Mouse (Mus musculus) midbrain, embryonic 15.5 days (tissue): ENCODE measurements at regions not wholly inside any gene's neighbourhood (a gene's known extent, or its start where the extent isn't known, plus 50 kb on each side); places are given as distances from the start of the nearest gene placed in this dataset.

ENCODE experiments used
- ATAC-seq: fragments of 200-750 bp; cut with Nextera tagmentation; replicated peaks from 2 replicates; pipeline ENCODE4 v1.8.0; 2017; ENCODE audit warnings: moderate TSS enrichment
- H3K27ac ChIP-seq: fragments of 300-500 bp; sonication (generic); 2 replicates; pipeline ENCODE4 v1.5.1; 2015; ENCODE audit warnings: mild to moderate bottlenecking, inconsistent platforms
- H3K27me3 ChIP-seq: fragments of 300-500 bp; sonication (generic); replicated peaks from 2 replicates; pipeline ENCODE4 v1.6.1; 2015; ENCODE audit warnings: inconsistent platforms
- H3K36me3 ChIP-seq: fragments of 300-500 bp; sonication (generic); replicated peaks from 2 replicates; pipeline ENCODE4 v1.6.1; 2015; ENCODE audit warnings: inconsistent platforms
- H3K4me1 ChIP-seq: fragments of 300-500 bp; sonication (generic); 2 replicates; pipeline ENCODE4 v1.6.1; 2015; ENCODE audit warnings: inconsistent platforms
- H3K4me2 ChIP-seq: fragments of 300-500 bp; sonication (generic); 2 replicates; pipeline ENCODE4 v1.6.1; 2015; ENCODE audit warnings: inconsistent platforms, mild to moderate bottlenecking, moderate library complexity
- H3K4me3 ChIP-seq: fragments of 300-500 bp; sonication (generic); 2 replicates; pipeline ENCODE4 v1.5.1; 2015; ENCODE audit warnings: mild to moderate bottlenecking, inconsistent platforms
- H3K9ac ChIP-seq: fragments of 300-500 bp; sonication (generic); 2 replicates; pipeline ENCODE4 v1.6.1; 2015; ENCODE audit warnings: mild to moderate bottlenecking, inconsistent platforms
- H3K9me3 ChIP-seq: fragments of 300-500 bp; sonication (generic); 2 replicates; pipeline ENCODE4 v1.6.1; 2016; ENCODE audit warnings: inconsistent platforms
- whole genome bisulfite sequencing: fragments of 180-500 bp; shearing (Covaris S2); methylation state at CpG from one replicate; pipeline ENCODE4 v1.1.7; 2015; ENCODE audit warnings: mixed read lengths; 5-methylcytosine and 5-hydroxymethylcytosine counted together

DNA sequence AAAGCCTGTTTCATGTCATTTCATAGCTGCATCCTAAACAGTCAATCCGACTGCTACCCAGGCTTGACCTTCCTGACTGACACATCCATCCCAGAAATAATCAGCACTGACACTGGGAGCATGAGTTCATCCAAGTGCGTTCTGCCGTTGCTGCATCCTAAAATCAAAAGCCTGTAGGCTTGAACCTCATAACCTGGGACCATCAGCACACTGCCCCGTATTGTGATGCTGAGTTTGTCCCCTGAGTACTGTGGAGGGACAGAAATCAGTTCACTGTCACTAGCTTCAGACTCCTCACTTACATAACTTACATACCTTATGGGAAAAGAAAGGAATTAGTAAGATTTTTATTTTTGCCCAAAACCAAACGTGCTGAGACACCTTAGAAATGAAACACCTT is 255.0 kb downstream of the Ankrd50 start:
- Histone ChIP-seq H3K4me2 (no peak overlapping the region), H3K27me3 (no peaks in the 10 kb centered on the region), H3K9me3 (no peaks in the 10 kb centered on the region), H3K4me3 (no peak overlapping the region), H3K4me1 (peaks cover 21% of the 10 kb centered on the region), H3K9ac (no peak overlapping the region), H3K27ac (no peak overlapping the region), H3K36me3 (no peaks in the 10 kb centered on the region)
- 68% methylated on average over 5 of the region's 5 CpGs for WGBS
- no peak for ATAC-seq

DNA sequence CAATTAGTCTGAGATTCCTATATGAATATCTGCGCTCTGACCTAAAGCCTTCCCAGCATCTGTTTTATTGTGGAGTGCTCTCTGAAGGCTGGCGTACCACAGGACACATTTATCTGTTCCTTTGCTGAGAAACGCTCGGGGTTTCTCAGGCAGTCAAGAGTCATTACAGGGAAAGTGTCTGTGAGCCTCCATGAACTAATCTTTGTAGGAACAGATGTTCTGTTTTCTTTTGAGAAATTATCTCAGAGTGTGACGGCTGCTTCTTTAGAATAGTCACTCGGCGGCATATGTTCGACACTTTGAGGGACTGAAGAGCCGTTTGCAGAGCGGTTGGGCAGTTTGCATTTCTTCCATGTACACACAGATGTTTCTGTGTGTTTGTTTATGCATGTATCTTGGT is 255.6 kb downstream of the Ankrd50 start:
- H3K4me2 ChIP-seq = no peak overlapping the region
- H3K4me1 ChIP-seq = peaks cover 21% of the 10 kb centered on the region
- 30% methylated on average over 10 of the region's 10 CpGs for WGBS
- no peaks in the 10 kb centered on the region for H3K27me3 ChIP-seq
- no peaks in the 10 kb centered on the region for H3K9me3 ChIP-seq
- no peak overlapping the region for H3K4me3 ChIP-seq
- ATAC-seq = no peak
- no peak overlapping the region for H3K9ac ChIP-seq
- no peak overlapping the region for H3K27ac ChIP-seq
- H3K36me3 ChIP-seq = no peaks in the 10 kb centered on the region

DNA sequence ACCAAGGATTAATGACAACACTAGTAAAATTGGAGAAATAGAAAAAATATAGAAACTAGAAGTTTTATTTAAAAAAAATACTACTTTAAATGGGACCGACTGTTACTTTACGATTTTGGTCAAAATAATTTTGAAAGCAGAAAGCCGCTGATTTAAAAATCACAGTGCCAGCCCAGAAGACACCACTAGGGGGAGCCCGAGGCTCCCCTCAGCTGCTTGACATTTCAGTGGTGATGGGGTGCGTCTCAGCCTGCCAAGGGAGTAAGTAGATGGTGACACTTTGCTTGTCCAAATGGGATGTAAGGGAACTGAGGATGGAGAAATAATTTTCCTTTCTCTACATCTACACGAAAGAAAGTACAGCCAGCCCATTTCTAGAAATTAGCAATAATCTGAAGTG is 257.0 kb downstream of the Ankrd50 start:
- WGBS = 25% methylated on average over 6 of the region's 6 CpGs
- H3K27me3 ChIP-seq = no peaks in the 10 kb centered on the region
- H3K4me1 ChIP-seq = peaks cover 16% of the 10 kb centered on the region; the same call in 1 of the 2 replicates
- H3K9me3 ChIP-seq = no peaks in the 10 kb centered on the region
- no peak for ATAC-seq
- no peak overlapping the region for H3K9ac ChIP-seq
- H3K4me3 ChIP-seq = no peak overlapping the region
- H3K4me2 ChIP-seq = no peak overlapping the region
- no peaks in the 10 kb centered on the region for H3K36me3 ChIP-seq
- H3K27ac ChIP-seq = no peak overlapping the region

DNA sequence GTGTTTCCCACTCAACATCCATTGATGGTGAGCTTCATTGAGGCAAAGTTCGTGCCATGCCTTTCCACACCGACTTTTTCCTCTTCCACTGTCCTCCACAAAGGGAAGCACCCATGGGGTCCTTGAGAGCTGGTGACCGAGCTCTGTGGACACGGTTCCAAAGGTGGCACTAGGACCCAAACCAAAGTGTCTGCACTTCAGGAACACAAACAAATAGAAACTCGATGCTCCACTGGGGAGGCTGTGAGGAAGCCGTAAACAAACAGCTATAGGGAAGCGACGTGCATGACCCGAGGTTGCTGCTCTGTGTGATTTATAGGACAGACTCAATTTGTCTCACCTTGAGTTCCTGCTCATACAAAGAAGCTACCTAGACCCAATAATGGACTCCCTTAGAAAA is 257.5 kb downstream of the Ankrd50 start:
- H3K36me3 ChIP-seq = no peaks in the 10 kb centered on the region
- H3K4me3 ChIP-seq = no peak overlapping the region
- no peak overlapping the region for H3K9ac ChIP-seq
- no peaks in the 10 kb centered on the region for H3K9me3 ChIP-seq
- H3K27me3 ChIP-seq = no peaks in the 10 kb centered on the region
- H3K4me2 ChIP-seq = no peak overlapping the region
- ATAC-seq = no peak
- peaks cover 11% of the 10 kb centered on the region; the same call in 1 of the 2 replicates for H3K4me1 ChIP-seq
- H3K27ac ChIP-seq = no peak overlapping the region
- 82% methylated on average over 9 of the region's 9 CpGs for WGBS

DNA sequence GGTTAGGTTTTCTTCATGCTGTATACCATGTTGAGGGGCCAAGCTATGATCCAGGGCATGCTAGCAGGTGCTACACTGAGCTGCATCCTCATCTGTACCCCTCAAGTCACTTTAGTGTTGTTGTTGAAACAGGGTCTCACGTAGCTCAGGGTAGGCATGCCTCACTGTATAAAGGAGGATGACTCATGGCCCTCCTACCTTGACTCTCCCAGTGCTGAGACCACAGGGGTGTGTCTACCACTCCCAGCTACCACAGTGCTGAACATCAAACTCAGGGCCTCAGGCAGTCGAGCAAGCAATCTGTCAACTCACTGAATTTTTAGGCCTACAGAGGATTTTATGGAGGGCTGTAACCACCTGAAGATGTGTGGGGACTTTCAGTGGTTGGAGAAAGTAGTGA is 258.5 kb downstream of the Ankrd50 start:
- WGBS = 76% methylated on average over 2 of the region's 2 CpGs
- Histone ChIP-seq H3K36me3 (no peaks in the 10 kb centered on the region), H3K27ac (no peak overlapping the region), H3K9ac (no peak overlapping the region), H3K4me2 (no peak overlapping the region), H3K27me3 (no peaks in the 10 kb centered on the region), H3K4me3 (no peak overlapping the region), H3K9me3 (no peaks in the 10 kb centered on the region), H3K4me1 (0 out of 2 replicates have a peak, but pooled peaks cover 5% of the 10 kb centered on the region)
- ATAC-seq = no peak

DNA sequence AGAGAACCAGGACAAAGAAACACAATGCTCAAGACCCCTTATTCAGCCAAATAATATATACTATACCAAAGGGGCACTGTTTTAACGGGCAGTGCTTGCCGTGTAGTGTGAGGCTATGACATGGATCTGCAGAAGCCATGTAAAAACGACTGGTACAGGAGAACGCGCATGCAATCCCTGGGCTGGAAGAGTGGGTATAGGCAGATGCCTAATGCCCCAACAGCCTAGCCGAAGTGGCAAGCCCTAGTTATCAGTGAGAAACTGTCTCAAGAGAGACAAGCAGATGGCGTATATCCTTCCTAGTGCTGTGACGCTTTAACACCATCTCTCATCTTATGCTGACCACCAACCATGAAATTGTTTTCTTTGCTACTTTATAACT is 262.8 kb downstream of the Ankrd50 start:
- Histone ChIP-seq H3K36me3 (no peaks in the 10 kb centered on the region), H3K9ac (no peak overlapping the region), H3K4me1 (no peaks in the 10 kb centered on the region), H3K4me3 (no peak overlapping the region), H3K4me2 (no peak overlapping the region), H3K27ac (no peak overlapping the region), H3K9me3 (no peaks in the 10 kb centered on the region), H3K27me3 (no peaks in the 10 kb centered on the region)
- ATAC-seq = no peak
- 85% methylated on average over 8 of the region's 8 CpGs for WGBS

DNA sequence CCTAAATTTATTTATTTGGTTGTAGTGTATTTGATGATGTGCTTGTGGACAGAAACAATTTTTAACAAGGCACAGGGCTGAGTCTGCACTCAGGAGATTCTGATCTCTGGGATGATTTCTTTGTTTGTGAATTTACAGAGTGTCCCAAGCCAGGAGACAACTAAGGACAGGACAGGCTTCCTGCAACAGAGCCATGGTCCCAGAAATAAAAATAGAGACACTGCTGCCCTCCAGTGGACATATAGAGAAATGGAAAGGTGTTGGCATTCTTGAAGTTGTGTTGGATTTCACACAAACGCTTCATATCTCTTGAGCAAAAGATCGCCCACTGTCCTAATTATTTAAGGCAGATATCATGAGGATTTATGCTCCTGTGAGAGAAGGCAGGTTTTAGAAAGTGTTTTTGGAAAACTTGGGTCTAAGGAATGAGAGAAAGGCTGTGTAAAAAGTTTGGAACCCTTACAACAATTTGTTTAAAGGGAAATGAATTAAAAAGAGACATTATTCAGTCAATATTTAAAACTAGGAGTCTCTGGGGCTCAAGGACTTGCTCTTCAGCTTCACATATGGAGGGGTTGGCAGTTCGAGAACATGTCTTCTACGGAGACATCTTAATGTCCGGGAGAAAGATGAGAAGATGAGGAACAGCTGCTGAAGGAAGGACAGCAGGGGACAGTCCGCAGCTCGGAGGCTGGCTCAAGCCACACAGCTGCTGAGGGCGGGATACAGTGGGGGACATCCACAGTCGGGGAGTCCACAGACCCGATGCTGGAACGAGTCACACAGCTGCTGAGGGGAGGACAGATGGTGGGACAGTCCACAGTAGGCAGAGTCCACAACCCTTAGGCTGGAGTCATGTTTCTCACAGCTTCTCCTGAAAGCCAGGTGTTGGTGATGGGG is 263.5 kb downstream of the Ankrd50 start:
- H3K9ac ChIP-seq = no peak overlapping the region
- H3K9me3 ChIP-seq = no peaks in the 10 kb centered on the region
- no peak overlapping the region for H3K4me3 ChIP-seq
- peak; percentile 72 for ATAC-seq
- H3K27ac ChIP-seq = no peak overlapping the region
- H3K4me1 ChIP-seq = no peaks in the 10 kb centered on the region
- H3K4me2 ChIP-seq = no peak overlapping the region
- H3K36me3 ChIP-seq = no peaks in the 10 kb centered on the region
- WGBS = 59% methylated on average over 11 of the region's 11 CpGs
- H3K27me3 ChIP-seq = no peaks in the 10 kb centered on the region

DNA sequence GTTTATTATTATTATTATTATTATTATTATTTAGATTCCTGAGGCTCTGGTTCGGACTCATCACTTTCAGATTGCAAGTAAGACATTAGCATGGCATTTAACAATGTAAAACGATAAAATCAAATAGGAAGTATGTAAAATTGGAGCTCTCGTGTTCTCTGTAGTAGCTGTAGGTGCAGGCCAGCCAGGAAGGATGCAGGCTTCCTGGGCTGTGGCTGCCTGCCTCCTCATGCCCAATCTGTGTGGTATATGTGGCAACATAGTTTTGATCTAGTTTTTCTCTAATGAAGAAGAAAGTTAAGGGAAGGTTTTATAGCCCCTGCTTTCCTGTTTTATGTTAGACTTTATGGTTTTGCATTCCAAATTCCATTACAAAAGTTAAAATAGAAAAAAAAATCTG is 275.6 kb downstream of the Ankrd50 start:
- WGBS = 85% methylated on average over 3 of the region's 3 CpGs
- no peak overlapping the region for H3K9ac ChIP-seq
- ATAC-seq = no peak

DNA sequence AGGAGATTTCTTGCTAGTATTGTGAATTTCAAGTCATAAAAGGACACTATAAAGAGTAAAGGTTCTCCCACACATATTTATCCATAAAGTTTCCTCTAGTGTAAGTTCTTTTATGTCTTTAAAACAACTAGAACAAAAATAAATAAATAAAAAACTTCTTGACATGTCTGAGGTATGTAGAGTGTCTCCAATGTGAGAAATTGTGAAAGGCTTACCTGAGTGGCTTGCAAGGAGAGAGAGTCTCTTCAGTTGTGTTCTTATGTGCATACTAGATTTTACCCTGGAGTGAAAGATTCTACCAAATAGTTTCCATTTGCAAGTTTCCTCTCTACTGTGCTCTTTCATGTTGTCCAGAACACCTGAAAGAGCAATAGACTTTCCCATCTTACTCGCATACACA is 276.8 kb downstream of the Ankrd50 start:
- Histone ChIP-seq H3K9me3 (no peaks in the 10 kb centered on the region; the same call in 1 of the 2 replicates), H3K27me3 (0 out of 2 replicates have a peak, but pooled peaks cover 3% of the 10 kb centered on the region), H3K36me3 (no peaks in the 10 kb centered on the region), H3K4me3 (no peak overlapping the region), H3K4me2 (no peak overlapping the region), H3K9ac (no peak overlapping the region), H3K4me1 (no peaks in the 10 kb centered on the region), H3K27ac (no peak overlapping the region)
- 98% methylated on average over 1 of the region's 1 CpGs for WGBS
- ATAC-seq = no peak

More for the DNA sequence above, 275.6 kb downstream of the Ankrd50 start:
- no peaks in the 10 kb centered on the region for H3K4me1 ChIP-seq
- H3K4me2 ChIP-seq = no peak overlapping the region
- no peak overlapping the region for H3K4me3 ChIP-seq
- no peak overlapping the region for H3K27ac ChIP-seq
- no peaks in the 10 kb centered on the region for H3K36me3 ChIP-seq
- 0 out of 2 replicates have a peak, but pooled peaks cover 3% of the 10 kb centered on the region for H3K27me3 ChIP-seq
- H3K9me3 ChIP-seq = no peaks in the 10 kb centered on the region; the same call in 1 of the 2 replicates

DNA sequence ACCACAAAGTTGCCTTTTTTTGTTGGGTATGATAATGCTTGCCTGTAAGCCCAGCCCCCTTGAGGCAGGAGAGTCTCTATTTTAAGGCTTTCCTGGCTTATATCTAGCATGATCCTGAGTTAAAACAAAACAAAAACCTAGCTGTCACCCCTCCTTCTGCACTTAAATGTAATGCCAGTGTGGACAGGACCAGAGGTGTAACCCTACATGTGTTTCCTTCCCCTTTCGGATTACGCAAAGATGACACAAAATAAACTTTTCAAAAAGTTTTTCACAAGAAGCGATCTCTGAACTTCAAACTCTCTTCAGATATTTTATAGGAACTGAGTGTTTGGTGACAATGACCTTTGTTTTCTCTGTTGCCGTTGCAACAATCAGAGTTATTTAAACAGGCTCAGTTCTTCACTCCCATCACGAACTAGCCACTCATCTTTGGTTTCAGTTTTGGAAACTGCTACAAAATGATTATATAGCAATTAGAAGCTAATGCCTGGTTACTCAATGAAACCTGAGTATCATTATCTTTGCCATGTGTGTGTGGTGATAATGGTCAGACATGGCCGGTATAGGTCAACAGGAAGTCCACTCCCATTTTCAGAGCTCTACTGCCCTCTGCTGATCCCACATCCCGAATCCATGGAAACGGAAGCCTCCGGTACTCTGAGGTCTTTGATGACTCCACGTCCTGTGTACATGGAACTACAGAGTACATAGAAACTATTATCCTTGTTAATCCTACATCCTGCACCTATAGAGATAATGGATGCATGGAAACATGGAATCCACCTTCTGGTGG is 282.6 kb downstream of the Ankrd50 start:
- 74% methylated on average over 10 of the region's 10 CpGs for WGBS
- Histone ChIP-seq H3K27me3 (no peaks in the 10 kb centered on the region), H3K4me2 (no peak overlapping the region), H3K9me3 (no peaks in the 10 kb centered on the region), H3K9ac (no peak overlapping the region), H3K36me3 (no peaks in the 10 kb centered on the region), H3K4me3 (no peak overlapping the region), H3K4me1 (no peaks in the 10 kb centered on the region), H3K27ac (no peak overlapping the region)
- ATAC-seq = no peak

DNA sequence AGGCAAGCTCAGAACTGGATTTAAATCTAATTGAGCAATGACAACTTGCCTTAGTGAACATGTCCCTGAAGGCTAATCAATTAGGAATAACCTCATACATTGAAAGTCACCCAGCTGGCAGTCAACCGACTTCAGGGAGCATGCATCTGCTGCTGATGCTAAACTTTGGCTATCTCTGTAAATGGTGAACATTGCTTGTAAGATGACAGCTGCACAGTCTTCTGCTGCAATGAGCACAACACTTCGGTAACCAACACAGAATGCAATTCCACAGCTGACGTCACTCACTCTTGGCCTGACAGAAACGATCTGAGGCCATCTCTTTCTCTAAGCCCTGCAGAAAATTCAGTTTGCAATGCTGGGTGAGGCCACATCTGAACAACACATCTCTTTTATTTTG is 290.6 kb downstream of the Ankrd50 start:
- WGBS = 79% methylated on average over 4 of the region's 4 CpGs
- H3K9me3 ChIP-seq = no peaks in the 10 kb centered on the region
- no peak overlapping the region for H3K4me3 ChIP-seq
- H3K27ac ChIP-seq = no peak overlapping the region
- H3K9ac ChIP-seq = no peak overlapping the region
- no peaks in the 10 kb centered on the region for H3K36me3 ChIP-seq
- no peak for ATAC-seq
- H3K27me3 ChIP-seq = no peaks in the 10 kb centered on the region
- H3K4me1 ChIP-seq = no peaks in the 10 kb centered on the region
- no peak overlapping the region for H3K4me2 ChIP-seq

DNA sequence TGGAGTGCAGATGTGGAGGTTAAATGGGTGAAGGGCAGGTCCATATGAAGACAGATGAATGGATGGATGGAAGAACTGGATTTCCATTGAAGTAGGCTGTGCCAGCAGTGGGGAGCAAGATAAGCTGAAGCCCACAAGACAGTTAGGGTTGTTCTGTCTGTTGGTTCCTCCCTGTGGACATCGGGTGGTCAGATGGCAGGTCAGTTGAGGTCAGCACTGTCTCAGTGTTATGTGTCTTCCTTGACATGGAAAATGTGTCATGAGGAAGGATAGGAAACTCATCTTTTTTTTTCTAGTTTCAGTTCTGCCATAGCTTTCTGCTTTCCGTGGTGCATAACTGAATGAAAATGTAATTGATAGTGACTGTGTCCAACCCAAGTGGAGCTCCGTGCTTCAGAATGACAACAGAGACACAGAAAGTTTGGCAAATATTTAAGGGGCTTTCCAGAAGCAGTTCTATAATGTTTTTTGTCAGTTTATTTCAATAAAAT is 297.2 kb downstream of the Ankrd50 start:
- Histone ChIP-seq H3K36me3 (no peaks in the 10 kb centered on the region), H3K9ac (no peak overlapping the region), H3K27me3 (no peaks in the 10 kb centered on the region), H3K4me3 (no peak overlapping the region), H3K4me2 (no peak overlapping the region), H3K4me1 (no peaks in the 10 kb centered on the region), H3K9me3 (no peaks in the 10 kb centered on the region), H3K27ac (no peak overlapping the region)
- ATAC-seq = no peak
- 93% methylated on average over 3 of the region's 3 CpGs for WGBS
